Mouse (Mus musculus) megakaryocyte, embryonic 14.5 days (primary cell): ENCODE data around the gene Bri3bp.

Experiments used
- FLI1 ChIP-seq: IDR thresholded peaks from 2 replicates; pipeline ENCODE4 v1.6.1; 2012; ENCODE audit warnings: low read length, inconsistent platforms, mixed read lengths
- GATA1 ChIP-seq: IDR thresholded peaks from 3 replicates; pipeline ENCODE4 v1.6.1; 2012; ENCODE audit warnings: mixed read lengths, low read length, inconsistent platforms, borderline replicate concordance

- TF ChIP-seq GATA1 (no peak), FLI1 (no peak)
These were observed 36.3 kb upstream of the Bri3bp start for GRCm38 (mm10) chr5:125404903-125405545.
